22 mouse cellular contexts compared by ENCODE assay signal in genomic region chr11:118690262-118690661, GRCm38 (mm10).
DNase-seq lines count a peak whose midpoint lies in the region; ATAC-seq lines count a peak whose summit lies in the region.
"Had no signal": no experiment of that assay in that cellular context is flagged by ENCODE, and none has a peak within 500 bp of the region (broad histone marks: within the 10 kb centered on the region; RNA-seq: fewer than 3 reads in every experiment).

No protein-coding gene starts in this region.

- H3K4me2 ChIP-seq in hindbrain, embryonic 14.5 days (replicated peaks): no peak overlapping the region
- H3K4me2 ChIP-seq in hindbrain, embryonic 11.5 days (replicated peaks; ENCODE audit: low read depth, low read length): no peak overlapping the region
- H3K4me2 ChIP-seq: embryonic facial prominence, embryonic 13.5 days; embryonic facial prominence, embryonic 15.5 days; forebrain, embryonic 12.5 days had no signal

- H3K9ac ChIP-seq in hindbrain, embryonic 14.5 days: no peak overlapping the region
- no peak overlapping the region for H3K9ac ChIP-seq in hindbrain, embryonic 11.5 days (ENCODE audit: low read depth, low read length)
- H3K9ac ChIP-seq: embryonic facial prominence, embryonic 13.5 days; embryonic facial prominence, embryonic 15.5 days; forebrain, embryonic 12.5 days had no signal

- H3K4me3 ChIP-seq in hindbrain, embryonic 14.5 days (replicated peaks; ENCODE audit: low read length): no peak overlapping the region
- no peak overlapping the region for H3K4me3 ChIP-seq in hindbrain, embryonic 11.5 days (ENCODE audit: low read depth, low read length)
- H3K4me3 ChIP-seq: embryonic facial prominence, embryonic 13.5 days; embryonic facial prominence, embryonic 15.5 days; erythroblast, embryonic 14.5 days; forebrain, embryonic 10.5 days; forebrain, embryonic 12.5 days had no signal

- no peaks in the 10 kb centered on the region for H3K36me3 ChIP-seq in hindbrain, embryonic 14.5 days (replicated peaks; ENCODE audit: control insufficient read depth, insufficient read depth)
- H3K36me3 ChIP-seq in hindbrain, embryonic 11.5 days (ENCODE audit: control insufficient read depth, insufficient read depth, low read length): no peaks in the 10 kb centered on the region
- H3K36me3 ChIP-seq: embryonic facial prominence, embryonic 13.5 days; embryonic facial prominence, embryonic 15.5 days; forebrain, embryonic 10.5 days; forebrain, embryonic 12.5 days; G1E had no signal

- H3K4me1 ChIP-seq in hindbrain, embryonic 14.5 days (replicated peaks; ENCODE audit: control insufficient read depth, insufficient read depth, low read length): peaks cover 44% of the 10 kb centered on the region
- no peaks in the 10 kb centered on the region for H3K4me1 ChIP-seq in hindbrain, embryonic 11.5 days (replicated peaks; ENCODE audit: control insufficient read depth, insufficient read depth, low read length)
- H3K4me1 ChIP-seq: embryonic facial prominence, embryonic 13.5 days; embryonic facial prominence, embryonic 15.5 days had no signal

- H3K27me3 ChIP-seq in hindbrain, embryonic 14.5 days (ENCODE audit: control insufficient read depth, insufficient read depth, low read length): no peaks in the 10 kb centered on the region
- no peaks in the 10 kb centered on the region for H3K27me3 ChIP-seq in hindbrain, embryonic 11.5 days (ENCODE audit: control insufficient read depth, insufficient read depth, low read length)
- H3K27me3 ChIP-seq: embryonic facial prominence, embryonic 13.5 days had no signal

- no peak for ATAC-seq in hindbrain, embryonic 14.5 days (ENCODE audit: low FRiP score)
- ATAC-seq in hindbrain, embryonic 11.5 days (ENCODE audit: low FRiP score): no peak
- ATAC-seq: activated CD4-positive, CD25-positive, alpha-beta regulatory T cell, adult 4 months; CD4-positive, CD25-positive, alpha-beta regulatory T cell, adult 4 months; forebrain, embryonic 14.5 days; forebrain, embryonic 16.5 days; Patski had no signal

- 0 out of 2 replicates have a peak overlapping the region, but pooled peaks have one; percentile 20 for H3K27ac ChIP-seq in hindbrain, embryonic 14.5 days
- H3K27ac ChIP-seq in hindbrain, embryonic 11.5 days (ENCODE audit: low read depth, low read length): no peak overlapping the region
- H3K27ac ChIP-seq: embryonic facial prominence, embryonic 13.5 days; embryonic facial prominence, embryonic 15.5 days; forebrain, embryonic 10.5 days; forebrain, embryonic 12.5 days had no signal

- peak; percentile 52 for DNase-seq in cerebellum, adult 11-12 months
- DNase-seq in cerebellum, adult 8-10 months: no peak
- DNase-seq in cerebellum, adult 9-11 months: peak; percentile 63
- DNase-seq in cerebellum, adult 11 months: no peak
- no peak for DNase-seq in hindbrain, embryonic 14.5 days (ENCODE audit: low spot score)
- DNase-seq in hindbrain, embryonic 11.5 days (ENCODE audit: low spot score): no peak
- DNase-seq in embryo, embryonic 11 days: no peak
- DNase-seq: adrenal gland, adult 8-10 months; adrenal gland, postnatal 14 days; adrenal gland, postnatal 36 days; B cell, adult 2 months had no signal

- WGBS in hindbrain, embryonic 14.5 days: 87% methylated on average over 8 of the region's 8 CpGs
- 90% methylated on average over 8 of the region's 8 CpGs for WGBS in hindbrain, embryonic 11.5 days

- H3K9me3 ChIP-seq in hindbrain, embryonic 14.5 days (ENCODE audit: control insufficient read depth, low read length): no peaks in the 10 kb centered on the region
- H3K9me3 ChIP-seq in hindbrain, embryonic 11.5 days (ENCODE audit: control insufficient read depth, low read length): no peaks in the 10 kb centered on the region
- H3K9me3 ChIP-seq: embryonic facial prominence, embryonic 13.5 days; embryonic facial prominence, embryonic 15.5 days; forebrain, embryonic 10.5 days; forebrain, embryonic 12.5 days had no signal

Comparison
In these comparisons a context has a peak if more than half of its experiments do, and no peak if none do; other contexts are left out.
1. DNase-seq: peak in cerebellum, adult 11-12 months (single experiment) and cerebellum, adult 9-11 months (single experiment); none in cerebellum, adult 8-10 months (single experiment), cerebellum, adult 11 months (single experiment), hindbrain, embryonic 14.5 days (single experiment), hindbrain, embryonic 11.5 days (single experiment) and embryo, embryonic 11 days (single experiment).